35 mouse cellular contexts compared by ENCODE assay signal in the genomic region with DNA sequence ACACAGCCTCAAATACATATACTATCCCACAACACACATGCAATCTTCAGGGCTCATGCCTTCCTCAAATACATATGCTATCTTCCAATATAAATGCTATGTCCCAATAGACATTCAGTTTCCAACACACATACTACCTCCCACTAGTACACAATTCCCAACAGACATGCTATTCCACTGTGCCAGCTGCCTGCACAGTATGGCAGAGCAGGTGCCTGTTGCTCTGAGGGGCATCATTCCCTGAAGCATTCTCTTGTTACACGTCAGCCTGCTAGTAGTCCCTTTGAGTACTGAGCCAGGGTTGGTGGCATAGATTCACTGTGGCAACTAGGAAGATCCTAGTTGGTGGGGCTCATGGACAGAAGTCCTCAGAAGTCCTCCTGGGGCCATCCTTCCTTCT. TPM values are rescaled to one million over a fixed set of nuclear protein-coding genes. Genes with fewer than 3 reads are reported as not detected.
"Had no signal": no experiment of that assay in that cellular context is flagged by ENCODE, and none has a peak within 500 bp of the region (broad histone marks: within the 10 kb centered on the region; RNA-seq: fewer than 3 reads in every experiment).

No protein-coding gene starts in this region.

- H3K9ac ChIP-seq: heart, embryonic 12.5 days; hindbrain, embryonic 12.5 days; hindbrain, embryonic 14.5 days; intestine, embryonic 15.5 days; limb, embryonic 12.5 days; liver, embryonic 13.5 days; liver, embryonic 15.5 days had no signal

- H3K36me3 ChIP-seq: heart, embryonic 10.5 days; heart, embryonic 12.5 days; hindbrain, embryonic 10.5 days; hindbrain, embryonic 12.5 days; intestine, embryonic 15.5 days; limb, embryonic 10.5 days; limb, embryonic 12.5 days; liver, embryonic 13.5 days; liver, embryonic 15.5 days had no signal

- H3K4me2 ChIP-seq: heart, embryonic 12.5 days; hindbrain, embryonic 12.5 days; hindbrain, embryonic 14.5 days; intestine, embryonic 15.5 days; limb, embryonic 12.5 days; liver, embryonic 11.5 days; liver, embryonic 13.5 days; liver, embryonic 15.5 days had no signal

- H3K27ac ChIP-seq: gastrocnemius, adult 2 months; heart, embryonic 10.5 days; hindbrain, embryonic 10.5 days; hindbrain, embryonic 12.5 days; hindbrain, embryonic 14.5 days; intestine, embryonic 15.5 days; limb, embryonic 10.5 days; liver, embryonic 13.5 days; liver, embryonic 15.5 days had no signal

- H3K4me1 ChIP-seq: intestine, embryonic 15.5 days; liver, embryonic 13.5 days; liver, embryonic 15.5 days had no signal

- DNase-seq: gastrocnemius, adult 2 months; gastrocnemius, postnatal 10 days; gastrocnemius, postnatal 25 days; heart, adult 18-20 months; heart, postnatal 10 days; heart, postnatal 4 days; kidney, adult 18-20 months; kidney, adult 8-10 months; kidney, postnatal 10 days; kidney, postnatal 4 days; liver; liver, embryonic 13.5 days had no signal

- H3K27me3 ChIP-seq: heart, embryonic 12.5 days; hindbrain, embryonic 12.5 days; intestine, embryonic 15.5 days; limb, embryonic 12.5 days; liver, embryonic 13.5 days; liver, embryonic 15.5 days had no signal

- H3K4me3 ChIP-seq: gastrocnemius, adult 2 months; heart, embryonic 10.5 days; heart, embryonic 12.5 days; hindbrain, embryonic 10.5 days; hindbrain, embryonic 12.5 days; intestine, embryonic 15.5 days; limb, embryonic 10.5 days; limb, embryonic 12.5 days; liver, embryonic 13.5 days; liver, embryonic 15.5 days had no signal

- H3K9me3 ChIP-seq: heart, embryonic 10.5 days; heart, embryonic 12.5 days; hindbrain, embryonic 10.5 days; hindbrain, embryonic 12.5 days; intestine, embryonic 15.5 days; limb, embryonic 10.5 days; limb, embryonic 12.5 days; liver, embryonic 13.5 days; liver, embryonic 15.5 days had no signal

- ATAC-seq: intestine, embryonic 15.5 days; intestine, postnatal 0 days had no signal

RNA-seq across cellular contexts. Expression of a gene that starts 2.1 kb away (rescaled TPM):
- total RNA-seq: gastrocnemius, adult 2 months; gastrocnemius, postnatal 10 days; gastrocnemius, postnatal 4 days; granulocyte monocyte progenitor cell, adult 5-6 weeks; heart, adult 8-10 months; heart, postnatal 10 days; heart, postnatal 25 days; heart, postnatal 4 days; layer of hippocampus, postnatal 14 days; left cerebral cortex, postnatal 14 days had no signal
- polyA plus RNA-seq: heart, embryonic 10.5 days; hindbrain, embryonic 14.5 days; hindbrain, embryonic 16.5 days; kidney, embryonic 14.5 days; kidney, embryonic 16.5 days; limb, embryonic 10.5 days; limb, embryonic 12.5 days; liver, embryonic 11.5 days; liver, embryonic 13.5 days had no signal

RNA-seq across cellular contexts. Expression of a gene that starts 34.2 kb away (rescaled TPM):
- total RNA-seq: gastrocnemius, adult 2 months; gastrocnemius, postnatal 10 days; gastrocnemius, postnatal 25 days; gastrocnemius, postnatal 4 days; granulocyte monocyte progenitor cell, adult 5-6 weeks; heart, adult 18-20 months; heart, postnatal 10 days; heart, postnatal 25 days; heart, postnatal 4 days had no signal
- polyA plus RNA-seq: heart, embryonic 10.5 days; heart, embryonic 12.5 days; heart, embryonic 14.5 days; heart, embryonic 16.5 days; hindbrain, embryonic 10.5 days; hindbrain, embryonic 12.5 days; intestine, embryonic 15.5 days; intestine, postnatal 0 days; kidney, embryonic 14.5 days; kidney, embryonic 16.5 days; limb, embryonic 10.5 days; limb, embryonic 12.5 days; limb, embryonic 14.5 days; liver, embryonic 11.5 days; liver, embryonic 13.5 days; liver, embryonic 15.5 days had no signal
